ENCODE assay signal across 10 mouse cellular contexts in the genomic region with DNA sequence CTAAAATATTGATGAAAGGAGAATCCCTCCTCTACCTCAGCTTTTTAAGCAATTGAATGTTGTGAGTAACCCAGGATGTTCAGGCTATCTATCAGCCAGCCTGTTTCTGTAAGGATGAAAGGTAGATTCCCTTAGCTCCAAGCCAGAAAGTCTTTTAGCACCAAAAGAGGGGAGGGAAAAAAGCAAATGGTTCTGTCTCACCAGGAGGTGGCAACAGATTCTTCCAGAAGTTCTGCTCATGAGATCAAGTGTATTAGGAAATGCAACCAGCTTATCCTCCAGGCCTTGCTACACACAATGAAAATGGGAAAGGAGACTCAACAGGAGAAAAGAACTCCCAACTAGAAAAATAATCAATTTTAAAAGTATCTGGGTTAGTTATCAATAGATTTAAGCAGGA. TPM values are rescaled to one million over a fixed set of nuclear protein-coding genes. Genes with fewer than 3 reads are reported as not detected.
DNase-seq lines count a peak whose midpoint lies in the region; ATAC-seq and TF ChIP-seq lines count a peak whose summit lies in the region.
"Had no signal": no experiment of that assay in that cellular context is flagged by ENCODE, and none has a peak within 500 bp of the region (broad histone marks: within the 10 kb centered on the region; RNA-seq: fewer than 3 reads in every experiment).

No protein-coding gene starts in this region.

- no peaks in the 10 kb centered on the region for H3K9me3 ChIP-seq in heart, embryonic 11.5 days (replicated peaks; ENCODE audit: control insufficient read depth, low read length)
- no peaks in the 10 kb centered on the region for H3K9me3 ChIP-seq in lung, embryonic 16.5 days (ENCODE audit: control insufficient read depth, low read length)
- H3K9me3 ChIP-seq: embryonic facial prominence, embryonic 15.5 days had no signal

- no peak for ATAC-seq in heart, embryonic 11.5 days (replicated peaks; ENCODE audit: insufficient number of reproducible peaks, low FRiP score, low TSS enrichment)
- no peak for ATAC-seq in lung, embryonic 16.5 days (ENCODE audit: low read depth)

- no peak for TF ChIP-seq CTCF in lung, adult 2 months (IDR thresholded peaks at IDR 0.05; ENCODE audit: insufficient read depth, low read length)

- TF ChIP-seq POLR2A in lung, adult 2 months (IDR thresholded peaks at IDR 0.05; ENCODE audit: borderline replicate concordance, extremely low read depth, low read depth, low read length), result no peak

- no peaks in the 10 kb centered on the region for H3K27me3 ChIP-seq in heart, embryonic 11.5 days (ENCODE audit: control insufficient read depth, insufficient read depth, low read length)
- H3K27me3 ChIP-seq in lung, embryonic 16.5 days (ENCODE audit: control insufficient read depth, insufficient read depth, low read depth, low read length), result no peaks in the 10 kb centered on the region
- H3K27me3 ChIP-seq: embryonic facial prominence, embryonic 15.5 days had no signal

- H3K79me2 ChIP-seq in macrophage (ENCODE audit: inconsistent target), result peaks cover 76% of the 10 kb centered on the region

- no peaks in the 10 kb centered on the region for H3K36me3 ChIP-seq in heart, embryonic 11.5 days (ENCODE audit: control insufficient read depth, insufficient read depth, low read length)
- H3K36me3 ChIP-seq in lung, embryonic 16.5 days (ENCODE audit: control insufficient read depth, insufficient read depth, low read length), result no peaks in the 10 kb centered on the region
- H3K36me3 ChIP-seq in macrophage (ENCODE audit: inconsistent target), result no peaks in the 10 kb centered on the region
- H3K36me3 ChIP-seq: embryonic facial prominence, embryonic 15.5 days had no signal

- DNase-seq in heart, adult 8-10 months (ENCODE audit: low spot score), result no peak
- no peak for DNase-seq in lung, adult 2 months
- peak; percentile 44 for DNase-seq in R1 (ENCODE audit: low read depth, low spot score)
- DNase-seq in thymus, postnatal 10 days (ENCODE audit: low spot score in 2 of 2), result no peak
- DNase-seq in cerebellum, postnatal 36 days, result no peak
- DNase-seq: layer of hippocampus, adult 9-11 months had no signal

- H3K27ac ChIP-seq in heart, embryonic 11.5 days (ENCODE audit: low read depth, low read length), result no peak overlapping the region
- no peak overlapping the region for H3K27ac ChIP-seq in lung, embryonic 16.5 days (ENCODE audit: low read length)
- peak overlapping the region; percentile 21; the same call in 1 of the 2 replicates for H3K27ac ChIP-seq in macrophage
- H3K27ac ChIP-seq: embryonic facial prominence, embryonic 15.5 days had no signal

- peak overlapping the region; percentile 51 for H3K4me2 ChIP-seq in heart, embryonic 11.5 days
- no peak overlapping the region; the same call in 1 of the 2 replicates for H3K4me2 ChIP-seq in lung, embryonic 16.5 days (ENCODE audit: low read depth, low read length)

- H3K4me3 ChIP-seq in heart, embryonic 11.5 days (ENCODE audit: low read depth, low read length), result no peak overlapping the region
- no peak overlapping the region for H3K4me3 ChIP-seq in lung, embryonic 16.5 days (ENCODE audit: low read length)
- no peak overlapping the region for H3K4me3 ChIP-seq in lung, adult 2 months (replicated peaks; ENCODE audit: extremely low read depth, low read depth, low read length)
- no peak overlapping the region for H3K4me3 ChIP-seq in macrophage (ENCODE audit: inconsistent target)
- H3K4me3 ChIP-seq: embryonic facial prominence, embryonic 15.5 days had no signal

- no peak overlapping the region for H3K9ac ChIP-seq in heart, embryonic 11.5 days (ENCODE audit: low read depth, low read length)
- 0 out of 2 replicates have a peak overlapping the region, but pooled peaks have one; percentile 1 for H3K9ac ChIP-seq in lung, embryonic 16.5 days (ENCODE audit: low read length)
- H3K9ac ChIP-seq: embryonic facial prominence, embryonic 15.5 days had no signal

- H3K4me1 ChIP-seq in heart, embryonic 11.5 days (ENCODE audit: control insufficient read depth, insufficient read depth, low read length), result peaks cover 11% of the 10 kb centered on the region; the same call in 1 of the 2 replicates
- H3K4me1 ChIP-seq in lung, embryonic 16.5 days (replicated peaks; ENCODE audit: control insufficient read depth, insufficient read depth, low read length), result peaks cover 21% of the 10 kb centered on the region
- H3K4me1 ChIP-seq in lung, adult 2 months (ENCODE audit: control insufficient read depth, insufficient read depth, low read length), result peaks cover 10% of the 10 kb centered on the region

RNA-seq across cellular contexts. Expression of gene Nup153, which starts 3.4 kb away (rescaled TPM):
- polyA plus RNA-seq in heart, embryonic 11.5 days (2014; fragmentation: Nextera tagmentation; extraction: Ambion mirVana), result 21.9 and 24.5 TPM in 2 replicates
- 10 to 100 TPM; 29.5 to 40.6 (median 36.0) TPM for total RNA-seq in heart, adult 8-10 months (2022)
- polyA plus RNA-seq in lung, embryonic 16.5 days (2015; fragmentation: Nextera tagmentation; extraction: Ambion mirVana), result 18.1 and 20.6 TPM in 2 replicates
- polyA plus RNA-seq in lung, adult 2 months (2012; rRNA removed), result 58.8 and 70.4 TPM in 2 replicates
- 100 to 1,000 TPM in 24 of 26 experiments, 10 to 100 TPM in 2; 60.3 to 171 (median 147) TPM for total RNA-seq in macrophage (2018; cell fraction: chromatin; rRNA removed)
- 10 to 100 TPM; 28.5 to 43.6 (median 34.9) TPM for total RNA-seq in macrophage (2018; cell fraction: cytosol; rRNA removed)
- total RNA-seq in macrophage (2018; cell fraction: nucleus; rRNA removed), result 100 to 1,000 TPM in 7 of 26 experiments, 10 to 100 TPM in 19; 53.5 to 148 (median 84.1) TPM
- polyA plus RNA-seq in macrophage (2018), result 21.1 to 39.4 TPM (median 30.8 TPM) in 3 replicates

RNA-seq across cellular contexts. Expression of gene Fam8a1, which starts 55.0 kb away (rescaled TPM):
- polyA plus RNA-seq in heart, embryonic 11.5 days (2014; fragmentation: Nextera tagmentation; extraction: Ambion mirVana), result 8.1 and 9.3 TPM in 2 replicates
- 10 to 100 TPM; 29.3 to 37.5 (median 33.3) TPM for total RNA-seq in heart, adult 8-10 months (2022)
- polyA plus RNA-seq in lung, embryonic 16.5 days (2015; fragmentation: Nextera tagmentation; extraction: Ambion mirVana), result 6.7 and 7.5 TPM in 2 replicates
- 16.9 and 23.4 TPM in 2 replicates for polyA plus RNA-seq in lung, adult 2 months (2012; rRNA removed)
- 10 to 100 TPM in 16 of 26 experiments, 1 to 10 TPM in 10; 2.7 to 27.2 (median 13.4) TPM for total RNA-seq in macrophage (2018; cell fraction: chromatin; rRNA removed)
- total RNA-seq in macrophage (2018; cell fraction: cytosol; rRNA removed), result 10 to 100 TPM in 18 of 26 experiments, 1 to 10 TPM in 8; 8.2 to 13.7 (median 10.9) TPM
- 10 to 100 TPM in 17 of 26 experiments, 1 to 10 TPM in 9; 3.5 to 31.0 (median 16.0) TPM for total RNA-seq in macrophage (2018; cell fraction: nucleus; rRNA removed)
- 9.5 to 11.2 TPM (median 10.2 TPM) in 3 replicates for polyA plus RNA-seq in macrophage (2018)
